Mouse (Mus musculus): ENCODE results near the gene Col25a1. TPM values are rescaled to one million over a fixed set of nuclear protein-coding genes. Genes with fewer than 3 reads are reported as not detected.

The Col25a1 gene
- 2.6 and 3.5 TPM in 2 replicates for polyA plus RNA-seq (2016; fragmentation: Nextera tagmentation; extraction: Ambion mirVana)

DNA sequence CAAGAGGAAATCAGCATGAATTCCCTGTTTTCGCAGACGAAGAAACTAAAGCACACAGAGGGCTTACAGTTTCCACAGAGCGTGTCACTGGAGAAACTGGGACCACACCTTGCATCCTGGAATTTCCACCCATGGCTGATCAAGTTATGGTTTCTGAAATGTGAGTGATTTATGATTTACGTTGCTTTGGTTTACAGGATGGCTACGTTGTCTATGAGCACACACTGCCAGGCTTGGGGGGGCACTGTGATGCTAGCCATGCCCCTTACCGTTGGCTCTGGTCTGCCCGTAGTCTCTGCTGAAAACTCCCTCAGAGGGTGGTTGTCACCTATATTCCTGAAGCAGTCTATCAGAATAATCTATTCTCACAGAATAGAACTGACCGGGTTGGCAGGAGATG is at the start of gene Col25a1:
Gene Col25a1, plus strand, starts transcription at position 301 of the 400 bp plus-strand sequence.
- Histone ChIP-seq H3K4me1 (replicated peaks) (no peaks in the 10 kb centered on the region), H3K4me3 (no peak within 1 kb of the TSS), H3K9me3 (replicated peaks) (no peaks in the 10 kb centered on the region), H3K4me2 (no peak within 1 kb of the TSS), H3K27me3 (replicated peaks) (no peaks in the 10 kb centered on the region), H3K36me3 (no peaks in the 10 kb centered on the region), H3K9ac (no peak within 1 kb of the TSS), H3K27ac (ENCODE audit: poor library complexity, severe bottlenecking) (no peak within 1 kb of the TSS)
- ATAC-seq (ENCODE audit: insufficient number of reproducible peaks, low FRiP score), result no peak
- 82% methylated on average over 8 of the region's 8 CpGs for WGBS

- WGBS, result 45% methylated on average over 2 of the region's 2 CpGs
- Histone ChIP-seq H3K4me3 (no peak overlapping the region), H3K9me3 (replicated peaks) (peaks cover 6% of the 10 kb centered on the region; the same call in 1 of the 2 replicates), H3K36me3 (no peaks in the 10 kb centered on the region), H3K4me1 (replicated peaks) (no peaks in the 10 kb centered on the region), H3K27me3 (replicated peaks) (no peaks in the 10 kb centered on the region), H3K27ac (ENCODE audit: poor library complexity, severe bottlenecking) (no peak overlapping the region), H3K9ac (no peak overlapping the region), H3K4me2 (no peak overlapping the region)
- ATAC-seq (ENCODE audit: insufficient number of reproducible peaks, low FRiP score), result no peak
Measured at GRCm38 (mm10) chr3:130083312-130083711, 48.0 kb upstream of the Col25a1 start.

DNA sequence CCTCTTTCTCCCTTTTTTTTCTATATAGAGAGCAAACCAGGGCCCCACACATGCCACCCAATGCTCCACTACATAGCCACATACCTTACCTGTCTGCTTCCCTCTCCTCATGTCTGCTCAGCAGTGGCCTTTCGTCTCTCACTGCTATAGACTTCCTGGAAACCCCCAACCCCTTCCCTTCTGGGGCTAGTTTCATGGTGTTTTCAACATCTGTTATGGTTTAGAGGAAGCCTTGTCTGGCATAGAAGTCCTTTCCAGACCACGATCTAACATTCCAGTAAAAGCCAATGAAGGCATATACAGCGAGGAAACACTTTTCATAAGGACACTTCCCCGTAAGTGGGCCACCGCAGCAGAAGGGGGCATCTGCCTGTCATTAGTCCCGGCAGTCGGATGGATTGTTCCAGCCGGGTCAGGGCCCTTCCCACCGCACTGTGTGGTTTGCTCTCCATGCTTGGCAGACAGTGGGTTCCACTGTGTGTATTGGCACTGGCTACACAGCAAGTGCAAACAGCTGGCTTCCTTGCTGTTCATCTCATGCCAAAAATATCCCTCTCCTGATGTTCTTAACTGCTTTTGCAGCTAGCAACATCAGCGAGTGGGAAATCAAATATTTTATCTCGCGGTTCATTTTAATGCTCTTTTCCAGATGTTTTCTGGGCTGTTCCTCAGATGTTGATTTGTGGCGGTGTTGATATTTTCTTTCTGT is 44.8 kb upstream of the Col25a1 start:
- H3K4me3 ChIP-seq, result no peak overlapping the region
- H3K9ac ChIP-seq, result no peak overlapping the region
- ATAC-seq (ENCODE audit: insufficient number of reproducible peaks, low FRiP score), result no peak
- H3K4me2 ChIP-seq, result no peak overlapping the region
- no peaks in the 10 kb centered on the region for H3K4me1 ChIP-seq (replicated peaks)
- H3K27ac ChIP-seq (ENCODE audit: poor library complexity, severe bottlenecking), result no peak overlapping the region
- H3K36me3 ChIP-seq, result no peaks in the 10 kb centered on the region
- peaks cover 6% of the 10 kb centered on the region; the same call in 1 of the 2 replicates for H3K9me3 ChIP-seq (replicated peaks)
- WGBS, result 76% methylated on average over 13 of the region's 13 CpGs
- peaks cover 3% of the 10 kb centered on the region; the same call in 1 of the 2 replicates for H3K27me3 ChIP-seq (replicated peaks)

GRCm38 (mm10) chr3:130087466-130087865 is 43.8 kb upstream of the Col25a1 start:
- WGBS, result 79% methylated on average over 9 of the region's 9 CpGs

DNA sequence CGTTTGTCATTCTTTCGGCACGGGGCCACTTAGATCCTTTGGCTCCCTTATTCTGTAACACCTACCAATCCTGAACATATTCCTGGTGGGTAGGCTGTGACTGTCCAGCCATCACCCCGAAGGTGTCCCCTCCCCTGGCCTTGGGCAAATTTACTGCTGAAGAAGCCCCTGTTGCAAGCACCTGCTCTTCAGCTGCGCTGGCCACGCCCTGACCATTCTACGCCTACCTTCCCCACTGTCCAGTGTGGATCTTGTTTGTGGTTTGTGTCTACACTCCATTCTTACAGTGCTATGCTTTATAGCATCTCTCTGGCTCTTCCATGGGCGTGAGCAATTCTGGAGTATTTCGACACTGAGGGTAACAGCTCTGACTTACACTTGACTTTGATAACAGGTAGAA is 42.6 kb upstream of the Col25a1 start:
- H3K27me3 ChIP-seq (replicated peaks), result peaks cover 3% of the 10 kb centered on the region; the same call in 1 of the 2 replicates
- WGBS, result 83% methylated on average over 9 of the region's 9 CpGs
- no peak overlapping the region for H3K9ac ChIP-seq
- no peak overlapping the region for H3K27ac ChIP-seq (ENCODE audit: poor library complexity, severe bottlenecking)
- ATAC-seq (ENCODE audit: insufficient number of reproducible peaks, low FRiP score), result no peak
- H3K4me1 ChIP-seq (replicated peaks), result no peaks in the 10 kb centered on the region
- peaks cover 6% of the 10 kb centered on the region; the same call in 1 of the 2 replicates for H3K9me3 ChIP-seq (replicated peaks)
- H3K36me3 ChIP-seq, result no peaks in the 10 kb centered on the region
- no peak overlapping the region for H3K4me2 ChIP-seq
- H3K4me3 ChIP-seq, result no peak overlapping the region

More at GRCm38 (mm10) chr3:130087466-130087865, 43.8 kb upstream of the Col25a1 start:
- peaks cover 3% of the 10 kb centered on the region; the same call in 1 of the 2 replicates for H3K27me3 ChIP-seq (replicated peaks)
- peaks cover 6% of the 10 kb centered on the region; the same call in 1 of the 2 replicates for H3K9me3 ChIP-seq (replicated peaks)
- ATAC-seq (ENCODE audit: insufficient number of reproducible peaks, low FRiP score), result no peak
- H3K36me3 ChIP-seq, result no peaks in the 10 kb centered on the region
- no peak overlapping the region for H3K4me2 ChIP-seq
- H3K4me3 ChIP-seq, result no peak overlapping the region
- H3K9ac ChIP-seq, result no peak overlapping the region
- H3K27ac ChIP-seq (ENCODE audit: poor library complexity, severe bottlenecking), result no peak overlapping the region
- no peaks in the 10 kb centered on the region for H3K4me1 ChIP-seq (replicated peaks)

DNA sequence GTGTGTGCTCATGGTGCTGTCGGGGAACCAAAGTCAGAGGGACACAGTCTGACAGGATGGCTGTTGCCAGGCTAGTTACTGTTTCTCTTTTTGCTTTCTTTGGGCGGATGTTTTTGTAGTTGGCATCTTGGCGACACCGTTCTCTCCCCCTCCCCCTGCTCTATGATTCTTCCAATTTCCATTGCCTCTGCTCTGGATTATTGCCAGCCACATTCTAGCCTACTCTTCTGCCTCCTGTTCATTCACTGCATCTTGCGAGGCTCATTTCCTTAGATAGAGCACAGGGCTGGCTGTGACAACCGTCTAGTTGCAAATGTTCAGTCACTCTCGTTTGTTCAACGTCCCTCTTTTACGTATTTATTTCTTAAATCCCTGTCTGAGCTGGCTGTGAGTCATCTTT is 40.8 kb upstream of the Col25a1 start:
- Histone ChIP-seq H3K27ac (ENCODE audit: poor library complexity, severe bottlenecking) (no peak overlapping the region), H3K9me3 (replicated peaks) (peaks cover under 1% of the 10 kb centered on the region; the same call in 1 of the 2 replicates), H3K4me2 (no peak overlapping the region), H3K4me3 (no peak overlapping the region), H3K9ac (no peak overlapping the region), H3K4me1 (replicated peaks) (no peaks in the 10 kb centered on the region), H3K27me3 (replicated peaks) (peaks cover 3% of the 10 kb centered on the region; the same call in 1 of the 2 replicates), H3K36me3 (no peaks in the 10 kb centered on the region)
- 77% methylated on average over 9 of the region's 9 CpGs for WGBS
- ATAC-seq (ENCODE audit: insufficient number of reproducible peaks, low FRiP score), result no peak

- H3K4me3 ChIP-seq, result no peak overlapping the region
- no peaks in the 10 kb centered on the region for H3K4me1 ChIP-seq (replicated peaks)
- 57% methylated on average over 5 of the region's 5 CpGs for WGBS
- no peak overlapping the region for H3K27ac ChIP-seq (ENCODE audit: poor library complexity, severe bottlenecking)
- peaks cover 3% of the 10 kb centered on the region; the same call in 1 of the 2 replicates for H3K27me3 ChIP-seq (replicated peaks)
- no peaks in the 10 kb centered on the region for H3K9me3 ChIP-seq (replicated peaks)
- H3K9ac ChIP-seq, result no peak overlapping the region
- no peak overlapping the region for H3K4me2 ChIP-seq
- ATAC-seq (ENCODE audit: insufficient number of reproducible peaks, low FRiP score), result no peak
- H3K36me3 ChIP-seq, result no peaks in the 10 kb centered on the region
Measured at GRCm38 (mm10) chr3:130094125-130094704, 37.1 kb upstream of the Col25a1 start.

GRCm38 (mm10) chr3:130095160-130095781 is 36.0 kb upstream of the Col25a1 start:
- no peak overlapping the region for H3K27ac ChIP-seq (ENCODE audit: poor library complexity, severe bottlenecking)
- H3K4me1 ChIP-seq (replicated peaks), result no peaks in the 10 kb centered on the region
- no peaks in the 10 kb centered on the region for H3K9me3 ChIP-seq (replicated peaks)
- peaks cover 3% of the 10 kb centered on the region; the same call in 1 of the 2 replicates for H3K27me3 ChIP-seq (replicated peaks)
- no peak overlapping the region for H3K9ac ChIP-seq
- H3K4me2 ChIP-seq, result no peak overlapping the region
- no peak overlapping the region for H3K4me3 ChIP-seq
- no peak for ATAC-seq (ENCODE audit: insufficient number of reproducible peaks, low FRiP score)
- WGBS, result 42% methylated on average over 5 of the region's 5 CpGs
- no peaks in the 10 kb centered on the region for H3K36me3 ChIP-seq

DNA sequence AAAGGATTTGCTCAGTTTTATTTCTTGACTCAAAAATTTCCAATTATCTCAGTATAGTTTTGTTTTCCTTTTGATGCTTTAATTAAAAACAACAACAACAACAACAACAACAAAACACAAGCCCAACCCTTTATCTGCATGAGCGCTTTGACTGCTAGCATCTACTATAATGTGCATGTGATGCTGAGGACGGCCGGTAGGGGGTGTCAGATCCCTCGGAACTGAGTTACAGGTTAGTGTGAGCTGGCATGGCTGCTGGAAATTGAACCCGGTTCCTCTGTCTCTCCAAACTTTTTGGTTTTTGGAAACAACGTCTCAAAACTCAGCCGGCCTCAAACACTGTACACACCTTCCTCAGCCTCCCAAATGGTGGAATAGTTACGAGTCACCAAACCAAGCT is 27.8 kb upstream of the Col25a1 start:
- Histone ChIP-seq H3K9me3 (replicated peaks) (no peaks in the 10 kb centered on the region), H3K9ac (no peak overlapping the region), H3K4me1 (replicated peaks) (no peaks in the 10 kb centered on the region), H3K4me3 (no peak overlapping the region), H3K27ac (ENCODE audit: poor library complexity, severe bottlenecking) (no peak overlapping the region), H3K27me3 (replicated peaks) (no peaks in the 10 kb centered on the region), H3K36me3 (no peaks in the 10 kb centered on the region), H3K4me2 (no peak overlapping the region)
- WGBS, result 69% methylated on average over 8 of the region's 8 CpGs
- no peak for ATAC-seq (ENCODE audit: insufficient number of reproducible peaks, low FRiP score)

GRCm38 (mm10) chr3:130104471-130104870 is 26.8 kb upstream of the Col25a1 start:
- no peak for ATAC-seq (ENCODE audit: insufficient number of reproducible peaks, low FRiP score)
- H3K27me3 ChIP-seq (replicated peaks), result no peaks in the 10 kb centered on the region
- H3K4me3 ChIP-seq, result no peak overlapping the region
- no peaks in the 10 kb centered on the region for H3K9me3 ChIP-seq (replicated peaks)
- WGBS, result 72% methylated on average over 9 of the region's 9 CpGs
- H3K4me1 ChIP-seq (replicated peaks), result no peaks in the 10 kb centered on the region
- no peak overlapping the region for H3K27ac ChIP-seq (ENCODE audit: poor library complexity, severe bottlenecking)
- H3K4me2 ChIP-seq, result no peak overlapping the region
- H3K36me3 ChIP-seq, result no peaks in the 10 kb centered on the region
- H3K9ac ChIP-seq, result no peak overlapping the region

GRCm38 (mm10) chr3:130116886-130117285 is 14.4 kb upstream of the Col25a1 start:
- H3K36me3 ChIP-seq, result no peaks in the 10 kb centered on the region
- H3K9ac ChIP-seq, result no peak overlapping the region
- H3K9me3 ChIP-seq (replicated peaks), result no peaks in the 10 kb centered on the region
- no peak overlapping the region for H3K4me2 ChIP-seq
- no peaks in the 10 kb centered on the region for H3K27me3 ChIP-seq (replicated peaks)
- ATAC-seq (ENCODE audit: insufficient number of reproducible peaks, low FRiP score), result no peak
- H3K27ac ChIP-seq (ENCODE audit: poor library complexity, severe bottlenecking), result no peak overlapping the region
- no peak overlapping the region for H3K4me3 ChIP-seq
- peaks cover 3% of the 10 kb centered on the region; the same call in 1 of the 2 replicates for H3K4me1 ChIP-seq (replicated peaks)
- WGBS, result 49% methylated on average over 6 of the region's 6 CpGs

Data from heart, embryonic 12.5 days (tissue).